Mouse (Mus musculus) 416B (cell line): ENCODE measurements around the gene Cnih2.
"Not testable (repeated sequence)": the region's sequence is repeated elsewhere in the genome, so short reads cannot be mapped to it uniquely, and the experiment has no call there.

Experiments
- DNase-seq: peaks from one replicate; pipeline ENCODE4 v3.0.0; 2011; ENCODE audit warnings: low read depth

The Cnih2 gene

DNA sequence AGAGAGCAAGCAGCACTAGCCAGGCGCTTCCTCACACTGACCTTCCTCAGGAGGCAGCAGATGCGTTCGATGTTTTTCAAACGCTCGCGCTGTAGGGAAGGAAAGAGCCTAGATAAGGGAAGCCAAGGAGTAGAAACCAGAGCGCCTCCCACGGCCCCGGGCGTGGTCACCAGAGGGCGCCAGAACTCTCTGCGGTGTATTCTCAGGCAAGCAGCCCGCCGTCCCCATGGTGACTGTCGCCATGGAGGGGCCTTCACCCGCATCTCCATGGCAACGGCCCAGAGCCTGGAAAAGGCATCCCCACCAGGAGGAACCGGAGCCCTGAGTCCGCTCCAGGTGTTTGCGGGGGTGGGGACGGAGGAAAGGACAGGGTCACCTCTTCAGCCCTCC is 4.1 kb downstream of the Cnih2 start:
- peak; percentile 85 for DNase-seq

GRCm38 (mm10) chr19:5093481-5094242 is 4.7 kb downstream of the Cnih2 start:
- no peak for DNase-seq

- no peak for DNase-seq
These were observed 6.2 kb downstream of the Cnih2 start for GRCm38 (mm10) chr19:5092083-5092482.

DNA sequence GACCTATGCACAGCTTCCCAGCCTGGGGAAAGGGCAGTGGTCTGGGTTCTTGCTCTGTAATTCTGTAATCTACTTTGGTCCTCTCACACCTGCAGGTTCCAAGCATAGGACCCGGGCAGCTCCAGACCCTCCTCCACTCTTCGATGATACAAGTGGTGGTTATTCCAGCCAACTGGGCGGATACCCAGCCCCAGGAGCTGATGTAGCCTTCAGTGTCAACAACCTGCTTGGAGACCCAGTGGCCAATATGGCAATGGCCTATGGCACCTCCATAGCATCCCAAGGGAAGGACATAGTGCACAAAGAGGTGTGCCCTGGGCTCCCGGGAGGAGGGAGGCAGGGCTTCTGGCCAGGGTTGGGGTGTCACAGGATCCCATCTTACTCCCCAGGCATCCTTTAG is 9.0 kb downstream of the Cnih2 start:
- DNase-seq = no peak

- DNase-seq = peak; percentile 100
These were observed 10.2 kb downstream of the Cnih2 start, which contains the start of gene Yif1a for GRCm38 (mm10) chr19:5087884-5088728. Yif1a (plus strand) TSS chr19:5088538.

DNA sequence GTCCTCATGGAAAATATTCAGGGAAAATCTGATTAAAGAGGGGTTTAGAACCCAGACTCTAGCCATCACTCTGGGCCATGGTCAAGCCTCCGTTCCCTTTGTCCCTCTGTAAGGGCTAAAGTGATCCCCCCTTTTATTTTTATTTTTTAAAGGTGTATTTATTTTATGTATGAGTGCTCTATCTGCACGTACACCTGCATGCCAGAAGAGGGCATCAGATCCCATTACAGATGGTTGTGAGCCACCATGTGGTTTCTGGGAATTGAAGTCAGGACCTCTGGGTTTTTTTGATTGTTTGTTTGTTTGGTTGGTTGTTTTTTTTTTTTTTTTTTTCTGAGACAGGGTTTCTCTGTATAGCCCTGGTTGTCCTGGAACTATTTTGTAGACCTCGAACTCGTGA is 11.8 kb downstream of the Cnih2 start:
- DNase-seq = not testable (repeated sequence)

DNA sequence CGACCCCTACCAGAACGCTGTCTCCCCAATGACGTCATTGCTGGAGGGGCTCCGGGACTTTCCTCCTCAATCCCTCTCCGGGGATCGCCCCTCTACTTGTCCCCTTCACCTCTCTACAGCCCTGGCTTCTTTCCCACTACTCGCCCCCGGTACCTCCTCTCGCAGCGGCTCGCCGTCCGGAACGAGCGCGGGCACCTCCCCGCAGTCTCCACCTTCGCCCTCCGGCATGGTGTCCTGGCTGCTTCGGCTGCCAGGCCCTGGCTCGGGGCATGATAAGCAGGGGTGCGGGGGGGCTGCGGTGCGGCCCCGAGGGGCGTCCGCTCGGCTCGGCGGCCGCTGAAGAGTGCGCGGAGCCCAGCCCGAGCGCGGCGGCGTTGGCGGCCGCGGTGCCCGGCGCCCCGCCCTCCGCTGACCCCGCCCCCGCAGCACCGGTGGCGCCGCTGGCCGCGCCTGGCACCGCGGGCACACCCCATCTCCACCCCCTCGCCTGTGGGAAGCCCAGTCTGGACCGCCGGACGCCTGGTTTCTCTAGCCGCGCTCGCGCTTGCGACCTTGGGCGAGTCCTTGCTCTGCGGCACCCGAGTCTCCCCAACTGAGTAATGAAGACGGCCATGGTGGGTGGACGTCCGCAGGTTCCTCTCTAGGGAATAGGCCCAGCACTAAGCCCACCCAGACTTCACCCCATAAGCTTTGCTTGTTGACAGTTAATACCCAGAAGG is 13.0 kb downstream of the Cnih2 start, which contains the start of gene Tmem151a:
Gene Tmem151a (minus strand): TSS at position 387 of the 719 bp plus-strand sequence.
- DNase-seq = no peak

DNA sequence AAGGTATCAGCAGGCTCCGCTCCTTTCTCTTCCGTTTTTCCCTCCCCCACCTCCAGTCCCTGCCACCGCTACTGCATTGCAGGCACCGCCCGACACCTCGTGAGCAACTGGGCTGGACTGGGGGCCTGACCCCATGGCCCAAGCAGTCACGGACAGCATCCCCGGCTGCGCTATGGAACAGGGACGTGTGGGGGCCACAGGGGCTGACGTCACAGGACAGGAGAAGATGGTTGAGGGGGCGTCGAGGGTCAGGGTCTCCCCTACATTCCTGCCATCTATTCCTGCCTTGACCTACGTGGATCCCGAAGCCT is 13.5 kb downstream of the Cnih2 start:
- no peak for DNase-seq

- no peak for DNase-seq
These were observed 14.1 kb downstream of the Cnih2 start for GRCm38 (mm10) chr19:5083961-5084833.

- DNase-seq = no peak
These were observed 15.7 kb downstream of the Cnih2 start for GRCm38 (mm10) chr19:5082596-5082995.

DNA sequence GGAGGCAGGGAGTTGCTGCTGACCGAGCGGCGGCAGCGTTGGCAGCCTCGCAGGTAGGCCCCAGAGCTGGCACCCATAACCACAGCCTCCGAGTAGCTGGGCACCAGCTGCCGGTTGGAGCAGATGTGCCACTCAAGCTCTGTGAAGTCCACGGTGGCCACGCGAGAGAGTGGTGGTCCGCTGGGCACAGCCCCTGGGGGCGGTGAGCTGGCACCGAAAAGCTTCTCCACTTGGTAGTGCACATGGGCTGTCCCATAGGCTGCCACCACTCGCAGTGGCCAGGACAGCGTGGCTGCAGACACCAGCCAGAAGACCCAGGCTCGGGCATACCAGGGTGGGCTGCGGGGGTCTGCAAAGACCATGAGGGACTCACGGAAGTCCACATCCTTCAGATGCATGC is 16.3 kb downstream of the Cnih2 start:
- DNase-seq = no peak

DNA sequence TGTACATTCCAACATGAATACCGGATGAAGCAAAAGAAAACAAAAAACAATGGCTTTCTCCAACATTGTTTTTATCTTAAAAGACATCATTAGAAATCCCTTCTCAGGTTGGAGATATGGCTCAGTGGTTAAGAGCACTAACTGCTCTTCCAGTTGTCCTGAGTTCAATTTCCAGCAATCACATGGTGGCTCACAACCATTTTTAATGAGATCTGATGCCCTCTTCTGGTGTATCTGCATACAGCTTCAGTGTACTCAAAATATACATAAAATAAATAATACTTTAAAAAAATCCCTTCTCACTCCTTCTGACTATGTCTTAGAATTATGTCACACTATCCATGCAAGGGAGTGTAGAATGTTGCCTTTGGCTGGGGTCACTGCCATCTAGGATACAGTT is 19.0 kb downstream of the Cnih2 start:
- peak; percentile 35 for DNase-seq

DNA sequence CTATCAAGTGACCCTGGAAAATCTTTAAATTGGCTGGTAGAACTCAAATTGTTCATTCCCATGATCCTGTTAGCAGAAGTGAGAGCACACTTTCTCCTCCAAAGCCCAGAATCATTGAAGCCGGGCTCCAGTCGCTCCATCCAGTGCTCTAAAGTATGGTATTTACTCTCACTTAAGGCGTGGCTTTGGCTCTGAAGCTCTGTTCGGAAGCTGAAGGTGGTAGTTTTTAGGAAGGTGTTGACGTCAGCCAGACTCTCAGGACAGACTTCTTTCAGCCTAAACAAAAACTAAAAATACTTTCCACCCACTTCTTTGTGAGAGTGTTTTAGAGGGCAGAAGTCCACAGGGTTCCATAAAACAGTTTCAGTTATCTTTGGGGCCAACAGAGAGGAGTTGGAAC is 24.8 kb downstream of the Cnih2 start:
- DNase-seq = no peak

- DNase-seq = peak; percentile 73
These were observed 25.3 kb downstream of the Cnih2 start for GRCm38 (mm10) chr19:5073028-5073427.

- DNase-seq = peak; percentile 63
These were observed 25.8 kb downstream of the Cnih2 start for GRCm38 (mm10) chr19:5072389-5073019.

DNA sequence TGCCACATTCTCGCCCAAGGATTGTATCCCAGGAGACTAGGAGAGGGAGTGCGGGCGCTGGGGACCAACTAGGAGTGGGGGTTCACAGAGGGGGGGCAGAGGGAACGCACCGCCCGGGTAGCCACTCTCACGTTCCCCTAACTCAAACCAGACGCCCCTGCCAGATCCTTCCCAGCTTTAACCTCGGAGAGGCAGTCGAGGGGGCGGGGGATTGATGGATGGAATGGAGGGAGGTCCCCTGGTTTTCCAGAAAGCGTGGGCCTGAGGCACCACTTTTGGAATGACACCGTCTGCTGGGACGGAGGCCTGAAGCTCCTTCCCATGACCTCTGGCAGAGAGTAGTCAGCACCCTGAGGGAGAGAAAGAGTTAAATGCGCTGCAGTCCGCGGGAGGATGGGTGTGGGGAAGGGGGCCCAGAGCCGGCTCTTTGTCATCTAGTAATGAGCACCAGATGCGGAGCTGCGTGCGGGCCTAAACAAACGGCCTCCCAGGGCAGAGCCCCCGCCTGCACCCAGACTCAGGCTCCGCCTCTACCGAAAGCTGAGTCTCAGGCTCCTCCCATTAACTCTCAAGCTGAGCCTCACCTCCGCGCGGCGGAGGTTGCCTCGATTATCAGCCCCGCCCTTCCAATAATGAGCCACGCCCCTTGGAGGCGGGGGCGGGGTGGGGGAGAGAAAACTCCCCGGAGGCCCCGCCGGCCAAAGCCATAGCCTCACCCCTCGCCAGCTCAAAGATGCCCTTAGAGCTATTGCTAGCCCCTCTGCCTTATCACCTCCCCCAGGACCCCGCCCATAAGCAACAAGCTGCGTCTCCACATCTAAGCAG is 26.6 kb downstream of the Cnih2 start:
- DNase-seq = peak; percentile 86

DNA sequence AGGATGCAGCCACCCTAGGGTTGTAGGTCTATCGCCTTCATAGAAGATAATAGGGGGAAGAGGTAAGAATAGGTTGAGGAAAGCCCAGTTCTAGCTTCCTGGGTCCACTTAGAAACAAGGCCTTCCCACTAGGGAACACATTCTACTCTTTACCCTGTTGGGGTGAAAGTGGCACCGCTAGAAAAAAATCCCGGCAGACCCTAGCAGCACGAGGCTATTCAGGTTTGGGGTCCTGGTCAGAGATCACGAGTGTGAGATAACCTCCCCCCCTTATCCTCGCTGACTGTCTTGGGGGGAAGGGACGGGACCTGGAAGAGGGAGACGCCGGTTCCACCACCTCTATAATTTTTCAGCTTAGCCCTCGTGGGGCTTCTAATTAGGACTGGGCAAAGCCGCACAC is 27.2 kb downstream of the Cnih2 start:
- DNase-seq = no peak

DNA sequence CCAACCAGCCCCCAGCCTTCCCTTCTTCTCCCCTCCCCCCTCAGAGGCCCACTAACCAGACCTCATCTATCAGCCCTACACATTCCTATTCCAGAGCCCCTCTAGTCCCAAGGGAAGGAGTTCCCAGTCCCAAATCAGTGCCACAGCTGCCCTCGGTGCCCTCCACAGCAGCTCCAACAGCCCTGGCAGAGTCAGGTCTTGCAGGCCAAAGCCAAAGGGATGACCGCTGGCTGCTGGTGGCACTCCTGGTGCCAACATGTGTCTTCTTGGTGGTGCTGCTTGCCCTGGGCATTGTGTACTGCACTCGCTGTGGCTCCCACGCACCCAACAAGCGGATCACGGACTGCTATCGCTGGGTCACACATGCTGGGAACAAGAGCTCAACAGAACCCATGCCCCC is 28.3 kb downstream of the Cnih2 start:
- no peak for DNase-seq

DNA sequence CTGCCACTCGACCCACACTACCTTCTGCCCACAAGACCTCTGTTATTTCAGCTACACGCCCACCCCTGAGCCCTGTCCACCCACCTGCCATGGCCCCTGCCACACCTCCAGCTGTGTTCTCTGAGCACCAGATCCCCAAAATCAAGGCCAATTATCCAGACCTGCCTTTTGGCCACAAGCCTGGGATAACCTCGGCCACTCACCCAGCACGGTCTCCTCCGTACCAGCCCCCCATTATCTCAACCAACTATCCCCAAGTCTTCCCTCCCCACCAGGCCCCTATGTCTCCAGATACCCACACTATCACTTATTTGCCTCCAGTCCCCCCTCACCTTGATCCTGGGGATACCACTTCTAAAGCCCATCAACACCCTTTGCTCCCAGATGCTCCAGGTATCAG is 28.8 kb downstream of the Cnih2 start:
- DNase-seq = no peak

DNA sequence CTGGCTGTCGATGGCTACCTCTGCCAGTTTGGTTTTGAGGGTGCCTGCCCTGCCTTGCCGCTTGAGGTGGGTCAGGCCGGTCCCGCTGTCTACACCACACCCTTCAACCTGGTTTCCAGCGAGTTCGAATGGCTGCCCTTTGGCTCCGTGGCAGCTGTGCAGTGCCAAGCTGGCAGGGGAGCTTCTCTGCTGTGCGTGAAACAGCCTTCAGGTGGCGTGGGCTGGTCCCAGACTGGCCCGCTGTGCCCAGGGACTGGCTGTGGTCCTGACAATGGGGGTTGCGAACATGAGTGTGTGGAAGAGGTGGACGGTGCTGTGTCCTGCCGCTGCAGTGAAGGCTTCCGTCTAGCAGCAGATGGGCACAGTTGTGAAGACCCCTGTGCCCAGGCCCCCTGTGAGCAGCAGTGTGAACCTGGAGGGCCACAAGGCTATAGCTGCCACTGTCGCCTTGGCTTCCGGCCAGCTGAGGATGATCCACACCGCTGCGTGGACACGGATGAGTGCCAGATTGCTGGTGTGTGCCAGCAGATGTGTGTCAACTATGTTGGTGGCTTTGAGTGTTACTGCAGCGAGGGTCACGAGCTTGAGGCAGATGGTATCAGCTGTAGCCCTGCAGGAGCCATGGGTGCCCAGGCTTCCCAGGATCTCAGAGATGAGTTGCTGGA is 29.6 kb downstream of the Cnih2 start:
- DNase-seq = no peak
